Mouse (Mus musculus): ENCODE data around the gene Gm43518. TPM values are rescaled to one million over a fixed set of nuclear protein-coding genes. Genes with fewer than 3 reads are reported as not detected.

Gm43518 gene
- total and polyA plus RNA-seq, 3 experiments, result 2.1 to 3.6 TPM; not detected in 1

DNA sequence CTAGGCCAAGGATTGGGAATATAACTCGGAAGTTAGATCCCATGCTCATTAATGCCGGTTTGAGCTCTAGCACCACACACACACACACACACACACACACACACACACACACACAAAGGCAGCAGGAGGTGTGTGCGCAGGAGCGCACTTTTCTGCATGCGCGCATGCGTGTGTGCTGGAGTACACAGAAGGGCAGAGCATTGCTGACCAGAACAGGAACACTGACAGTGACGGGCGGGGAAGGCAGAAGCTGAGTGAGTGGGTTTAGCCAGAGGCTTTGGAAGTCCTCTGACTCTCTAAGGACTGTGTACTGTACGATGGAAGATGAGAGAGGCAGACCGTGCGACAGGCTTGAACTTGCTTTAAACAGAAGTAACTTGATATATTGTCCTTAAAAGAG is 6.3 kb downstream of the Gm43518 start (continued):
- no peak for TF ChIP-seq CTCF (IDR thresholded peaks at IDR 0.05 in 2 of 3, conservative IDR thresholded peaks at IDR 0.05 in 1 of 3; ENCODE audit: control insufficient read depth in 1 of 3, insufficient read depth in 1 of 3, low read depth in 2 of 3, low read length in 3 of 3, poor library complexity in 1 of 3, severe bottlenecking in 1 of 3)
- TF ChIP-seq TAL1 (IDR thresholded peaks at IDR 0.05; ENCODE audit: low read length), result no peak

DNA sequence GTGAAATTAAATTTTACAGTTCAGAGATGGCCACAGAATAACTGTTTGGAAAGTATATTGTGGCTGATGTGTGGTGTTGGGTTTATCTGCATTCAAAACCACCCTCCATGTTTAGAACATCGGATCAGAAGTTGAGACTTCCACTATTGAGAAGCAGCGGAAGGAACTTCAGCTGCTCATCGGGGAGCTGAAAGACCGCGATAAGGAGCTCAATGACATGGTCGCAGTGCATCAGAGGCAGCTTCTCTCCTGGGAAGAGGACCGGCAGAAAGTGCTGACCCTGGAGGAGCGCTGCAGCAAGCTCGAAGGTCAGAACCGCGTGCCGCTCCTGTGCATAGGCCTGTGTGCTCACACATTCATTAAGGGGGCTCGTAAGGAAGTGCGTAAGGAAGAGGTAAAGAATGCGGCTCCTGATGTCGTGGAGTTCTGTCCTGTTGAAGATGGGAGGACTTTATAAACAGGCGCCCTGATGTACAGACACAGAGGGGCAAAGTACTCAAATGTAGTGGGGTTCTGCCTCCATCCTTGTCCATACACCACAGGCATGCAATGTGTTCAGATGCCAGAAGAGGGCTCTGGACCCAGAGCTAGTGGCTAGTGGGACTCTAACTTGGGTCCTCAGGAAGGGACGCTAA is 6.9 kb downstream of the Gm43518 start:
- Histone ChIP-seq H3K27ac (ENCODE audit: control insufficient read depth, low read depth, low read length) (peak overlapping the region; percentile 99), H3K36me3 (ENCODE audit: control insufficient read depth in 1 of 2, insufficient read depth in 2 of 2, low read length in 2 of 2) (peaks cover 0 to 15% of the 10 kb centered on the region in 2 experiments; a peak in 2 of 4 replicates), H3K9ac (ENCODE audit: control insufficient read depth, low read depth, low read length, poor library complexity, severe bottlenecking) (peak overlapping the region; percentile 84)
- peak; percentile 59 for TF ChIP-seq TCF12 (IDR thresholded peaks at IDR 0.05; ENCODE audit: low read depth, low read length)
- peak; percentile 16 for TF ChIP-seq HCFC1 (IDR thresholded peaks at IDR 0.05; ENCODE audit: low read depth, low read length)
- TF ChIP-seq E2F4 (IDR thresholded peaks at IDR 0.05; ENCODE audit: borderline replicate concordance, low read depth, low read length), result no peak
- TF ChIP-seq MEF2A (IDR thresholded peaks at IDR 0.05; ENCODE audit: extremely low read depth, insufficient replicate concordance, low read depth, low read length, poor library complexity, severe bottlenecking), result no peak
- TF ChIP-seq JUND (IDR thresholded peaks at IDR 0.05; ENCODE audit: low read depth, low read length), result no peak
- TF ChIP-seq ZKSCAN1 (IDR thresholded peaks at IDR 0.05; ENCODE audit: low read depth, low read length), result no peak
- TF ChIP-seq EP300 (IDR thresholded peaks at IDR 0.05; ENCODE audit: low read depth in 1 of 2, low read length in 2 of 2), result peak; percentile 38 to 59; a peak in 2 of 4 replicates
- TF ChIP-seq MAX (IDR thresholded peaks at IDR 0.05; ENCODE audit: low read length), result peak; percentile 88
- TF ChIP-seq RCOR1 (IDR thresholded peaks at IDR 0.05; ENCODE audit: low read depth, low read length), result 0 out of 2 replicates have a peak, but pooled peaks have one; percentile 11
- peak; percentile 2 for TF ChIP-seq ZMIZ1 (IDR thresholded peaks at IDR 0.05; ENCODE audit: low read depth, low read length)
- TF ChIP-seq CTCF (IDR thresholded peaks at IDR 0.05 in 2 of 3, conservative IDR thresholded peaks at IDR 0.05 in 1 of 3; ENCODE audit: control insufficient read depth in 1 of 3, insufficient read depth in 1 of 3, low read depth in 2 of 3, low read length in 3 of 3, poor library complexity in 1 of 3, severe bottlenecking in 1 of 3), result peak; percentile 53 to 70 (median 56)
- TF ChIP-seq TBP (IDR thresholded peaks at IDR 0.05; ENCODE audit: low read depth, low read length), result no peak; the same call in 1 of the 2 replicates
- TF ChIP-seq NELFE (IDR thresholded peaks at IDR 0.05; ENCODE audit: low read depth, low read length), result no peak
- TF ChIP-seq ETS1 (IDR thresholded peaks at IDR 0.05; ENCODE audit: low read depth, low read length), result peak; percentile 89
- TF ChIP-seq RAD21 (IDR thresholded peaks at IDR 0.05; ENCODE audit: low read depth, low read length), result no peak; the same call in 1 of the 2 replicates
- TF ChIP-seq ZNF384 (IDR thresholded peaks at IDR 0.05; ENCODE audit: low read depth, low read length), result no peak
- no peak for TF ChIP-seq ELF1 (IDR thresholded peaks at IDR 0.05; ENCODE audit: low read depth, low read length)
- TF ChIP-seq GABPA (IDR thresholded peaks at IDR 0.05; ENCODE audit: low read depth, low read length), result no peak
- no peak; the same call in 1 of the 2 replicates for TF ChIP-seq POLR2AphosphoS5 (IDR thresholded peaks at IDR 0.05; ENCODE audit: borderline replicate concordance, low read depth, low read length)
- TF ChIP-seq BHLHE40 (IDR thresholded peaks at IDR 0.05; ENCODE audit: borderline replicate concordance, low read depth, low read length), result no peak
- no peak for TF ChIP-seq MYB (IDR thresholded peaks at IDR 0.05; ENCODE audit: low read depth, low read length)
- no peak for TF ChIP-seq KAT2A (conservative IDR thresholded peaks at IDR 0.05; ENCODE audit: low read depth, low read length)
- peak; percentile 18; the same call in 1 of the 2 replicates for TF ChIP-seq USF1 (IDR thresholded peaks at IDR 0.05; ENCODE audit: low read depth, low read length)
- TF ChIP-seq MYC (IDR thresholded peaks at IDR 0.05; ENCODE audit: low read depth, low read length), result peak; percentile 85; the same call in 1 of the 2 replicates
- TF ChIP-seq POLR2AphosphoS2 (IDR thresholded peaks at IDR 0.05; ENCODE audit: low read length), result peak; percentile 56; the same call in 1 of the 2 replicates
- TF ChIP-seq MAFK (IDR thresholded peaks at IDR 0.05; ENCODE audit: borderline replicate concordance, low read depth, low read length), result 0 out of 2 replicates have a peak, but pooled peaks have one; percentile 14
- peak; percentile 76 for TF ChIP-seq TAL1 (IDR thresholded peaks at IDR 0.05; ENCODE audit: low read length)
- 0 out of 2 replicates have a peak, but pooled peaks have one; percentile 40 for TF ChIP-seq MXI1 (IDR thresholded peaks at IDR 0.05; ENCODE audit: low read depth, low read length)
- peak; percentile 35 for TF ChIP-seq SMC3 (IDR thresholded peaks at IDR 0.05; ENCODE audit: low read depth, low read length)
- peak; percentile 97 for TF ChIP-seq CHD1 (IDR thresholded peaks at IDR 0.05; ENCODE audit: low read depth, low read length)
- peak; percentile 82 for TF ChIP-seq GATA1 (IDR thresholded peaks at IDR 0.05; ENCODE audit: low read depth, low read length)
- no peak for TF ChIP-seq ZC3H11A (IDR thresholded peaks at IDR 0.05; ENCODE audit: low read depth, low read length)
- peak; percentile 67; the same call in 1 of the 2 replicates for TF ChIP-seq SIN3A (IDR thresholded peaks at IDR 0.05; ENCODE audit: low read length)

More for the DNA sequence above, 6.9 kb downstream of the Gm43518 start:
- H3K79me2 ChIP-seq (ENCODE audit: control insufficient read depth, insufficient read depth, low read length, poor library complexity), result peaks cover 17% of the 10 kb centered on the region
- peak; percentile 93 for DNase-seq (ENCODE audit: low read depth, low spot score)
- peak overlapping the region; percentile 63 to 68 for H3K4me3 ChIP-seq (ENCODE audit: control insufficient read depth in 1 of 2, insufficient read depth in 1 of 2, low read depth in 2 of 2, low read length in 2 of 2)
- no peaks in the 10 kb centered on the region for H3K9me3 ChIP-seq (replicated peaks; ENCODE audit: insufficient read depth, low read length)
- H3K27me3 ChIP-seq (ENCODE audit: control insufficient read depth in 1 of 2, insufficient read depth in 2 of 2, low read length in 2 of 2), result no peaks in the 10 kb centered on the region
- H3K4me1 ChIP-seq (ENCODE audit: control insufficient read depth in 1 of 2, insufficient read depth in 2 of 2, low read length in 2 of 2), result peaks cover 0 to 19% of the 10 kb centered on the region in 2 experiments; a peak in 2 of 4 replicates

All from MEL (cell line).